Mouse (Mus musculus) c-Kit-positive CD71-positive TER-119-positive erythroid progenitor cells, embryonic 14.5 days (primary cell): ENCODE measurements around the gene Coasy.

Experiments used
- DNase-seq: peaks from one replicate; pipeline ENCODE4 v3.0.0-alpha.2; 2013; ENCODE audit warnings: low spot score

The Coasy gene

DNA sequence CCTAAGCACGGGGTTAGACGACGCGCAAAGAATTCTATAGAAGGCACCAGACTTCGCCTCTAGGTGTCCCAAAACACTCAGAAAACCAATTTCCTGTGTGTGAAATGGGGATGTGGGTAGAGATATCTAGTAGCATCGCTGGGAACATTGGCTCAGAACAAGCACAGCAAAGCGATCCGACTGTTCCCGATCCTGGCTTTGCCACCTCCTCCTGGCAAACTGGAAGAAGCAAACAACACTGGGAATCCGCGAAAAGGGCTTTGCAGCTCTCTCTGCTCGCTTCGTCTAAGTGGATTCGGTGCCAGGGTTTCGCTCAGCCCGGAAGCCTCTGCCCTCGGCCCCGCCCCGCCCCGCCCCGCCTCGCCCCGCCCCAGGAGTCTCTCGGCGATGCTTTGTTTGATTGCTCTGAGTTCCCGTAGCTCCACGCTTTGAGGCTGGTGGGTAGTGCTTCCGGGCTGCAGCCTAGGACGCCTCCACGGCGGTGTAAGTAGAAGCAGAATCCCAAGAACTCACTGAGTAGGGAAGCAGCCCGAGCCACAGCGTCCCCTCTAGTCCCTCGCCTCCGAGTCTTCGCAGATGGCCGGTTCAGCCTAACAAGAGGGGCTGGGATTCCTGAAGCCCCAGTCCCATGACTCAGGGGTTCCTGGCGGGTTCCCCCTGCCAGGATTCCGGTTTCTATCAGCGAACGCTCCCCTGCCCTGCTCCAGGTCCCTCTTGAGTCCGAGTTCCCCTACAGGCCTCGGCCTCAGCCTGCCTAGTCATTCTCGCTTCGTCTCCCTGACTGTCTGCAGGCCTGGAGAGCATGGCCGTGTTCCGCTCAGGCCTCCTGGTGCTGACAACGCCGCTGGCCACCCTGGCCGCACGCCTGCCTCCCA is at the start of gene Coasy:
TSS of gene Coasy (plus strand) at position 358 of the 875 bp plus-strand sequence.
- DNase-seq, result peak; percentile 86

- no peak for DNase-seq
Observed at GRCm38 (mm10) chr11:101033856-101034500, 48.4 kb upstream of the Coasy start.

- no peak for DNase-seq
Observed at GRCm38 (mm10) chr11:101034614-101035327, 47.6 kb upstream of the Coasy start.

DNA sequence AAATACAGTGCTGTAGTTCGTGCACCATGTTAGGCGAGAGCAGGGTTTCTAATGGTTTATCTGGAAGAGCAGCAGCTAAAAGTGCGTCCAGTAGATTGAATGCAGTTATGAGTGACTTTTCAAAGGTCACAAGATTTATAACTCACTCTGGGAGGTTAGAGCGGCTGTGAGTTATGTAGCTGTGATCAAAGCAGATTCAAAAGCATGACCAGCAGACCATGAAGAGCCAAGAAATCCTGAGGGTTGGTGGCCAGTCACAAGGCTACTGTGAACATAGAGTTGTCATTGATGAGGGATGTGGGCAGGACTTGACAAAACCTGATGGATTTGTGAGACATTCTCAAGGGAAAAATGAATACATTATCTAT is 47.1 kb upstream of the Coasy start:
- no peak for DNase-seq

- no peak for DNase-seq
Observed at GRCm38 (mm10) chr11:101037795-101038194, 44.6 kb upstream of the Coasy start.

GRCm38 (mm10) chr11:101045826-101046225 is 36.5 kb upstream of the Coasy start:
- no peak for DNase-seq

GRCm38 (mm10) chr11:101046440-101046839 is 35.9 kb upstream of the Coasy start:
- DNase-seq, result no peak

GRCm38 (mm10) chr11:101047502-101047901 is 34.9 kb upstream of the Coasy start:
- DNase-seq, result no peak

- DNase-seq, result no peak
Observed at GRCm38 (mm10) chr11:101050359-101050758, 32.0 kb upstream of the Coasy start.

DNA sequence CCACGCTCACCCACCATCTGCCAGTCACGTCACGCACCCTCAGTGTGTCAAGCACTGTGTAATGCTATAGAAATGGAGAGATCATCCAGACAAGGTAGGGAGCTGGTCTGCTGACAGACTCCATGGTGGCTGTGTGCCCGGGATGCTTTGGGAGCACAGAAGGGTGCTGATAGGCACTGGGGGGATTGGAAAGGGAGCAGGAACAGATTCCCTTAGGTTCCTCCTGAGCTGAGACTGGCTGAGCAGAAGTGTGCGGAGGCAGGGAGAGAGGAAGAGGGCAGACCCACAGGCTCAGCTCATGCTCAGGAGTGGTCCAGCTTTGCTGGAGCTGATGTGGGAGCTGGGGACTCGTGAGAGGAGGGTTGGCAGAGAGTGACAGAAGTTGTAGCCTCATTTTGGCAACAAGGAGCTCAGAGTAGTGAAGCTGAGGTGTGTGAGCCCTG is 31.3 kb upstream of the Coasy start:
- no peak for DNase-seq

GRCm38 (mm10) chr11:101051617-101052016 is 30.7 kb upstream of the Coasy start:
- DNase-seq, result no peak

GRCm38 (mm10) chr11:101052751-101053473 is 29.5 kb upstream of the Coasy start:
- no peak for DNase-seq

DNA sequence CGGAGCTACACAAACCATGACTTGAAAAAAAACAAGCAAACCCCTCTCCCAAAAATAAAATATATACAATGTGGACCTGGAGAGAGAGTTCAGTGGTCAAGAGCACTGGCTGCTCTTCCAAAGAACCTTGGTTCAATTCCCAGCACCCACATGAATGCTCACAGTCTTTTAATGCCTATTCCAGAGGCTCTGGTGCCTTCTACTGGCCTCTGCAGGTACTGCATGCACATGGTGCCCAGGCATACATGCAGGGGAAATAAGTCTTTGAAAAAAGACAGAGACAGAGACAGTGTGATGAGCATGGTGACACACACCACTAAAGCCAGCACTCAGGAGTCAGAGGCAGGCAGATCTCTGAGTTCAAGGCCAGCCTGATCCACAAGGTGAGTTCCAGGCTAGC is 28.4 kb upstream of the Coasy start:
- DNase-seq, result no peak

DNA sequence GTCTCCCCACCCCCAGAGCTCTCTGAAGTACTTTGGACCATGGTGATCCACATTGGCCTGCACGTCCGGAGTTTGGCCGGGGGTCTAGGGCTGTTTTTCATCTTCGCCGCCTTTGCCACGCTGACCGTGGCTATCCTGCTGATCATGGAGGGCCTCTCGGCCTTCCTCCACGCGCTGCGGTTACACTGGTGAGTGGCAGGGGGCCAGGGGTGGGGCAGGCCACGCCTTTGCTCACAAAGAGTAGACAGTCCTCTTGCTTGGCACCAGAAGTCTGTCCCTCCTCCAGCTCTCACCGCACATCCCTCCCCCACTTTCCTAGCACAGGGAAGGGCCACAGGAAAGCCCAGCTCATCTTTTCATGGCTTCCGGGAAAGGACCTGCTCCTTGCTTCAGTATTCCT is 26.9 kb upstream of the Coasy start:
- no peak for DNase-seq

DNA sequence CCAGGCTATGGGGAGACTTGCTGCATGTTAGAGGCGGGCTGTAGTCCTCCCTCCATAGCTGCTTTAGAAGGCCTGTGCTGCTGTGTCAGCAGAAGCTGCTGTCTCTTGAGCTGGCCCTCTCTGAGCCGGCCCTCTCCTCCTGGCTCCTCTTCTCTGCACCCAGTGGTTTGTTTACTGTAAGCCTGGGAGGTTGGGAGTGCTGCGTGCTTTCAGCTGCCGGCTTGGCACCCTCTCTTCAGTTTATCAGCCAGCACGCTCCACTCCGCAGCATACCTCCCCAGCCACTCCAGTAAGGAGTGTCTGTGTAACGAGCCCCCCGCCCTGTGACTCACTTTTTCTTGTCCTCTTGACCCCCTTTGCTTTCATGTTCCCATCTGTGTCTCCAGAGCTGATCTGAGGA is 25.5 kb upstream of the Coasy start:
- DNase-seq, result no peak

DNA sequence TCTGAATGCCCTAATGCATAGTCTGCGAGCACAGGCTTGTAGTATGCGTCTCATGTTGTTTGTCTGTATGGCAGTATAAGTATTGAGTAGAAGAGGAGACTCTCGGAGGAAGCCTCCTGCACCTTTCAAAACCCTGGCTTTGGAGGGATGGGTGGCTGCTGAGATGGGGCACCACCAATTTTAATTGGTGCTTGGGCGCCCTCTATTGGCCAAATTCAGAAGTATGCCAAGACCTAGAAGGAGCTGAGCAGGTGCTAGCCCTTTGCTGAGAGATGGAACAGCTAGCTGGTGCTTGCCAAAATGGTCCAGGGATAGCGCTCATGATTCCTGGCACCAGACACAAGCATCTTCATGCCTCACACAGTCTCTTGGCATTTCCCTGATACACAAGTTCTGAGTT is 24.5 kb upstream of the Coasy start:
- DNase-seq, result peak; percentile 78

- no peak for DNase-seq
Observed at GRCm38 (mm10) chr11:101058726-101059125, 23.6 kb upstream of the Coasy start.

GRCm38 (mm10) chr11:101059473-101059872 is 22.9 kb upstream of the Coasy start:
- DNase-seq, result no peak

- no peak for DNase-seq
Observed at GRCm38 (mm10) chr11:101060126-101060525, 22.2 kb upstream of the Coasy start.

GRCm38 (mm10) chr11:101061049-101061448 is 21.3 kb upstream of the Coasy start:
- DNase-seq, result no peak

DNA sequence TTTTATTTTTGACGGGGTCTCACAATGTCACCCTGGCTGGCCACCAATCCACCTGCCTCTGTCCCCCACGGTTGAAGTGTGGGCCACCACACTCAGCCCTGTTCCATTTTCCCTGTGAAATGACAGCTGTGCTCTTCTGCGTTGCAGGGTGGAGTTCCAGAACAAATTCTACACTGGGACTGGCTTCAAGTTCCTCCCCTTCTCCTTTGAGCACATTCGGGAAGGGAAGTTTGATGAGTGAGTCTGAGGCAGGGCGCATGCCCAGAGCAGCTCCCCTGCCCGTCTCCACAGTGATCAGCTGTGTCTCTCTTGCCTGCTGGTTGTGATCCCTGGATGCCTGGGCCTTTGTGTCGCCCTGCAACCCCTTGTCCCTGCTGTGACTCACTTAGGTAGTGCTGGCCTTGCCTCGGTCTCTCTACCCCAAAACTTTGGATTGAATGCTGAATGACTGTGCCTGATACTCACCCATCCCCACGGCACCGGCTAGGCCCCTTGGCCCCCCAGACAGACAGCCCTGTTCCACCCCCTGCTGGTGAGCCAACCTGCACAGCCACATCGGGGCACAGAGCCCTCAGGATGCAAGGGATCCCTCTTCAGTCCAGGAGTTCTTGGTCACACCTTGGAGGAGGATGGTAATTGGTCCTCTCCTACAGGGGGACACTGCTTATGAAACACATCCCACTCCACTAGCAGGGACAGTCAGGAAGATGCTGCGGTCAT is 20.0 kb upstream of the Coasy start:
- no peak for DNase-seq
